Mouse (Mus musculus): ENCODE measurements around the gene Ran. TPM values are rescaled to one million over a fixed set of nuclear protein-coding genes. Genes with fewer than 3 reads are reported as not detected.

Ran gene
- polyA plus RNA-seq, 1 experiment from 2014 or later = 206 TPM

DNA sequence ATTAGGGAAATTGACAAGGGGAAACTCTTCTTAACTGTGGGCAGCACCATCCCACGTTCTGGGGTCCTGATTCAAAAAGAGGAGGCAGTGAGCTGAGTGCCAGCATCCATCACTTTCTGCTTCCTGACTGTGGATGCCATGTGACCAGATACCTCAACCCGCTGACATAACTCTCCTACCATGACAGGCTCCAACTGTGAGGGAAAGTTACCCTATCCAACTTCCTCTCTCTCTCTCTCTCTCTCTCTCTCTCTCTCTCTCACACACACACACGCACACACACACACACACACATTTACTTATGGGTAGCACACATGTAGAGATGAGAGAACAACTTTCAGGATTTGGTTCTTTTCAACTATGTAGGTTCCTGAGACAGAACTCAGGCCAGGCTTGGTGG lies 10.3 kb upstream of the Ran start:
- Histone ChIP-seq H3K27me3 (ENCODE audit: insufficient read depth, low read length) (no peaks in the 10 kb centered on the region), H3K4me3 (ENCODE audit: low read depth, low read length) (no peak overlapping the region), H3K9me3 (ENCODE audit: low read length) (no peaks in the 10 kb centered on the region), H3K4me2 (ENCODE audit: low read depth, low read length) (no peak overlapping the region), H3K27ac (ENCODE audit: low read depth) (peak overlapping the region; percentile 58; the same call in 1 of the 2 replicates), H3K9ac (replicated peaks) (no peak overlapping the region), H3K36me3 (replicated peaks; ENCODE audit: insufficient read depth, low read length) (peaks cover 12% of the 10 kb centered on the region), H3K4me1 (ENCODE audit: insufficient read depth) (peaks cover 37% of the 10 kb centered on the region)
- 48% methylated on average over 3 of the region's 3 CpGs for WGBS (ENCODE audit: insufficient replicate concordance)
- ATAC-seq (no peak), DNase-seq (no peak)
- TF ChIP-seq EP300 (IDR thresholded peaks at IDR 0.05; ENCODE audit: low read depth) (no peak), CTCF (IDR thresholded peaks at IDR 0.05; ENCODE audit: low read depth) (no peak)

DNA sequence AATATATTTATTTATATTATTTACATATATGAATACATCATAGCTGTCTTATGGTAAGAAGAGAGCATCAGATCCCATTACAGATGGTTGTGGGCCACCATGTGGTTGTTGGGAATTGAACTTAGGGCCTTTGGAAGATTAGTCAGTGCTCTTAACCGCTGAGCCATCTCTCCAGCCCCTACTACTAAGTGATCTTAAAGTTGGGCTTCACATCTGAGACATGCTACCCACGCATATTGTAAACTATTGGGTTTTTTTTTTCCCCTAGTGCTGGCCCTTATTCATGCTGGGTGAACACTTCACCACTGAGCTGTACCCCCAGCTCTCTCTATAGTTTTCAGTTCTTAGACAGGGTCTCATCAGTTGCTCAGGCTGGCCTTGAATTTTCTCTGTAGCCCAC lies 8.9 kb upstream of the Ran start:
- H3K27me3 ChIP-seq (ENCODE audit: insufficient read depth, low read length) = no peaks in the 10 kb centered on the region
- H3K4me3 ChIP-seq (ENCODE audit: low read depth, low read length) = no peak overlapping the region
- 80% methylated on average over 2 of the region's 2 CpGs for WGBS (ENCODE audit: insufficient replicate concordance)
- no peaks in the 10 kb centered on the region for H3K9me3 ChIP-seq (ENCODE audit: low read length)
- ATAC-seq (no peak), DNase-seq (no peak)
- peaks cover 25% of the 10 kb centered on the region for H3K4me1 ChIP-seq (ENCODE audit: insufficient read depth)
- H3K4me2 ChIP-seq (ENCODE audit: low read depth, low read length) = no peak overlapping the region
- no peak overlapping the region for H3K9ac ChIP-seq (replicated peaks)
- H3K36me3 ChIP-seq (replicated peaks; ENCODE audit: insufficient read depth, low read length) = no peaks in the 10 kb centered on the region
- TF ChIP-seq CTCF (IDR thresholded peaks at IDR 0.05; ENCODE audit: low read depth) (no peak), EP300 (IDR thresholded peaks at IDR 0.05; ENCODE audit: low read depth) (no peak)
- no peak overlapping the region for H3K27ac ChIP-seq (ENCODE audit: low read depth)

DNA sequence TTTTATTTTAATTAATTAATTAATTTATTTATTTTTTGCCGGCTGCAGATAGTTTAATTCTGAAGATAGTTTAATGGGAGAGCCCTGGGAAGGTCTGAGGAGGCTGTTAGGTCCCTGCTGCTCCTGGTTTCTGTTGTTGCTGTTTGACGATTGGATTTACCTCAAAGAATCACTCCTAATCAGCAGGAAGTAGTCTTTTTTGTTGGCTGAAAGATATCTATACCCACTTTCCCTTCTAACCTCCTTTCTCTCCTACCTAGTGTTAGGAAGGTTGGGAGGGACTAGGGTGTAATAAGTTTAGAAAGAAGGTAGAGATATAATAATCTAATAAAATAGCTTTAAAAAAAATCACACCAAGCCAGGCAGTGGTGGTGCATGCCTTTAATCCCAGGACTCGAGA lies 4.8 kb upstream of the Ran start:
- Histone ChIP-seq H3K4me3 (ENCODE audit: low read depth, low read length) (no peak overlapping the region), H3K9ac (replicated peaks) (no peak overlapping the region), H3K4me2 (ENCODE audit: low read depth, low read length) (no peak overlapping the region), H3K4me1 (ENCODE audit: insufficient read depth) (peaks cover 10% of the 10 kb centered on the region), H3K9me3 (ENCODE audit: low read length) (no peaks in the 10 kb centered on the region), H3K36me3 (replicated peaks; ENCODE audit: insufficient read depth, low read length) (no peaks in the 10 kb centered on the region), H3K27me3 (ENCODE audit: insufficient read depth, low read length) (no peaks in the 10 kb centered on the region), H3K27ac (ENCODE audit: low read depth) (no peak overlapping the region)
- ATAC-seq (no peak), DNase-seq (no peak)
- TF ChIP-seq EP300 (IDR thresholded peaks at IDR 0.05; ENCODE audit: low read depth) (no peak), CTCF (IDR thresholded peaks at IDR 0.05; ENCODE audit: low read depth) (no peak)
- WGBS (ENCODE audit: insufficient replicate concordance) = 67% methylated on average over 3 of the region's 3 CpGs

DNA sequence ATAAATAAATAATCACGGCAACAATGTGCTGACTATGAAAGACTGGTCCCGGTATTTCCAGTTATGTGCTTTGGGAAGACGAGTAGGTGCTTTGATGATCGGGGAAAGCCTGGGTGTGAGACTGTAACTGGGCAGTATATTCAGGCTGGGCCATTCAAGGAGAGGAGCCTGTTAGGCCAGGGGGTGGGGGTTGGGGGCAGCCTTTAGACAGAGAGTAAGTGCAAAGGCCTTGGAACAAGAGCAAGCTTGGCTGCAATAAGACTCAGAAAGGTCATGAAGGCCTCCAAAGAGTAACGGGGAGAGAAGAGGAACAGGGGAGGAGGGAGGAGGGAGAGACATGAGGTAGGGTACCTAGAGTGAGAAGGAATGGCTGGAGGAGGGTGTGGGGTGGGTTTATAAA lies 4.3 kb upstream of the Ran start:
- Histone ChIP-seq H3K4me2 (ENCODE audit: low read depth, low read length) (no peak overlapping the region), H3K4me1 (ENCODE audit: insufficient read depth) (peaks cover 10% of the 10 kb centered on the region), H3K4me3 (ENCODE audit: low read depth, low read length) (no peak overlapping the region), H3K9me3 (ENCODE audit: low read length) (no peaks in the 10 kb centered on the region), H3K9ac (replicated peaks) (no peak overlapping the region), H3K36me3 (replicated peaks; ENCODE audit: insufficient read depth, low read length) (no peaks in the 10 kb centered on the region), H3K27me3 (ENCODE audit: insufficient read depth, low read length) (no peaks in the 10 kb centered on the region), H3K27ac (ENCODE audit: low read depth) (no peak overlapping the region)
- ATAC-seq (no peak), DNase-seq (no peak)
- 85% methylated on average over 5 of the region's 5 CpGs for WGBS (ENCODE audit: insufficient replicate concordance)
- TF ChIP-seq CTCF (IDR thresholded peaks at IDR 0.05; ENCODE audit: low read depth) = no peak
- TF ChIP-seq EP300 (IDR thresholded peaks at IDR 0.05; ENCODE audit: low read depth) = no peak

DNA sequence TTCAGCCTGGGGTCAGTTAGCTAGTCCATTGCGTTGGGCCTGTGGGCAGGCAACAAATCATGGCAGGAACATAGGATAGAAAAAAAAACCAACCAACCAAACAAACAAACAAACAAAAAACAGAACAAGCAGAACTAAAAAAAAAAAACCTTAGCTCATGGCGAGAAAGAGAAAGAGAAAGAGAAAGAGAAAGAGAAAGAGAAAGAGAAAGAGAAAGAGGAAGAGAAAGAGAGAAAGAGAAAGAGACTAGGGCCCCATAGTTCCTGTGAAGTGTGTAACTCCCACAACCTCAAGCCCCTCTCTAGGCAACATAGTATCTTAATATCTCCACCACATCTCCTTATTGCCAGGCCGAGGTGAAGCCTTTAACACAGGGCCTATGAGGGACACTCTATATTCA lies 3.5 kb upstream of the Ran start:
- H3K27ac ChIP-seq (ENCODE audit: low read depth) = no peak overlapping the region
- peaks cover 11% of the 10 kb centered on the region for H3K4me1 ChIP-seq (ENCODE audit: insufficient read depth)
- no peaks in the 10 kb centered on the region for H3K27me3 ChIP-seq (ENCODE audit: insufficient read depth, low read length)
- no peak for DNase-seq
- H3K4me3 ChIP-seq (ENCODE audit: low read depth, low read length) = no peak overlapping the region
- H3K9me3 ChIP-seq (ENCODE audit: low read length) = no peaks in the 10 kb centered on the region
- no peak overlapping the region for H3K9ac ChIP-seq (replicated peaks)
- H3K36me3 ChIP-seq (replicated peaks; ENCODE audit: insufficient read depth, low read length) = no peaks in the 10 kb centered on the region
- no peak overlapping the region for H3K4me2 ChIP-seq (ENCODE audit: low read depth, low read length)
- no peak for ATAC-seq
- TF ChIP-seq EP300 (IDR thresholded peaks at IDR 0.05; ENCODE audit: low read depth) = no peak
- no peak for TF ChIP-seq CTCF (IDR thresholded peaks at IDR 0.05; ENCODE audit: low read depth)
- WGBS (ENCODE audit: insufficient replicate concordance) = 78% methylated on average over 3 of the region's 3 CpGs

DNA sequence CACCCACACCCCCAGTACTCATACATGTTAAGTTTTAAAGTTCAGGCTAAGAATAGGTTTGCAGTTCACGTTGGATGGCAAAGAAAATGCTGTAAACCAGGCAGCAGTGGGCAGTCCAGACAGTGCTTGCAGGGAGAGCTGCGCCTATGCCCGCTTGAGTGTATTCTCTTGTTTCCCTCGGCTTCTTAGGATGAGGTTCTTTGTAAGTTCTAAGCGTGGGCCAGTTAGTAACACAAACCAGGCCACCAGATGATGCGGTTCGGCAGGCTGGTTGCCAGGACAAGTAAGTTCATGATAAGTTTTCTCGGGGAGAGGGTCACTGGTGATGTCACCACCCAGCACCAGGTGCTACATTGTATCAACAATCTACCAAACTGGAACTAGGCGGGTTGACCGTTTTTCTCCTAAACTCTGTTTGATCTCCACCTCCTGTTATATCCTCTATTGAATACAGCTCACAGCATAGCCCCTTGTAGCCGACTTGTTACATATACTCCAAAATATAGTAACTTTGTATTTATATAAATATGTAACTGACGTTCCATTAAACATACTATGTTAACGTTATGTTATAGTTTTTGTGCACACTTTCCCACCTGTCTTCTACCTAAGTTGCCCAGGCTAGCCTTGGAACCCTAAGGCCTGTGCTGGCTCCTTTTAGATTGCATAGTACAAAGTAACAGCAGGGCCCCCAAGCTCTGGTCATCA lies 933 bp upstream of the Ran start:
- Histone ChIP-seq H3K4me3 (ENCODE audit: low read depth, low read length) (peak overlapping the region; percentile 98), H3K27ac (ENCODE audit: low read depth) (peak overlapping the region; percentile 81), H3K4me1 (ENCODE audit: insufficient read depth) (peaks cover 17% of the 10 kb centered on the region), H3K9ac (replicated peaks) (peak overlapping the region; percentile 62), H3K27me3 (ENCODE audit: insufficient read depth, low read length) (no peaks in the 10 kb centered on the region), H3K36me3 (replicated peaks; ENCODE audit: insufficient read depth, low read length) (peaks cover 8% of the 10 kb centered on the region), H3K9me3 (ENCODE audit: low read length) (no peaks in the 10 kb centered on the region), H3K4me2 (ENCODE audit: low read depth, low read length) (peak overlapping the region; percentile 77)
- no peak for ATAC-seq
- WGBS (ENCODE audit: insufficient replicate concordance) = 62% methylated on average over 13 of the region's 13 CpGs
- TF ChIP-seq CTCF (IDR thresholded peaks at IDR 0.05; ENCODE audit: low read depth) (no peak), EP300 (IDR thresholded peaks at IDR 0.05; ENCODE audit: low read depth) (no peak)
- no peak for DNase-seq

All from liver, postnatal 0 days (tissue).